Mouse (Mus musculus): ENCODE results near the gene Dppa4. TPM values are rescaled to one million over a fixed set of nuclear protein-coding genes. Genes with fewer than 3 reads are reported as not detected.
A peak's percentile ranks its signal among the peaks of the same experiment; 100 is the strongest.

Gene Dppa4
- total and polyA plus RNA-seq, 2 experiments from 2014 or later = not detected

DNA sequence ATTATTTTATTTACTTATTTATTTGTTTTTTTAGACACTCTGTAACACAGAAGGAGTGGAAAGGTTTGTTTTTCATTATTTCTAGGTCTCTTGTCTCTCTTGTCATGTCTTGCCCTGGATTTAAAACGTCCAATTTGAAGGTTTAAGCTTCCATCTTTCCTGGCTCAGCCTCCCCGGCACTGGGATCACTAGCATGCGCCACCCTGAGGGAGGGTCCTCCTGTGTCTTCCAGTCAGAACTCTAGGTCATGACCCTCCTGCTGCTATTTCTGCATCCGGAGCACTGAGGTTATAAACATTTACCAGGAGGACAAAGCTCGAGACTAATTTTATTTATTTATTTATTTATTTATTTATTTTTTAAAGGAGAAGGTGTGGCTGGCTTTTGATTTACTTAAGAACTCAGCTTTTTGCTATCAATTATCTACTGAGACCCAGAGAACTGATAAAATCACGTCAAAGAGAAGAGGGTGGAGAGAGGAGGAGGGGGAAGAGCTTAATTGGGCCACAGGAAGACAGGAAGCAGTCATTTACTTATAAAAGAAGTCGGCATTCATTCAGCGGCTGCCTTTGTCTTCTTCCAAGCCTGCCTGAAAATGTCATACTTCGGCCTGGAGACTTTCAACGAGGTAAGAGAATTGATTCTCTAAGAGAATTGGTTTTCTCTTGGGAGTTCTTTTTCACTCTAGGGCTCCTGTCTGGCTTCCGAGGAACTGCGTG is 26.5 kb downstream of the Dppa4 start:
- Histone ChIP-seq H3K4me1 (ENCODE audit: insufficient read depth, low read length) (no peaks in the 10 kb centered on the region), H3K27ac (ENCODE audit: low read depth, low read length) (no peak overlapping the region), H3K4me2 (ENCODE audit: low read depth, low read length, poor library complexity, severe bottlenecking) (no peak overlapping the region), H3K36me3 (ENCODE audit: insufficient read depth, low read length) (no peaks in the 10 kb centered on the region), H3K9me3 (ENCODE audit: low read length) (peaks cover 3% of the 10 kb centered on the region; the same call in 1 of the 2 replicates), H3K27me3 (ENCODE audit: insufficient read depth, low read length) (no peaks in the 10 kb centered on the region), H3K9ac (replicated peaks; ENCODE audit: low read length, poor library complexity, severe bottlenecking) (no peak overlapping the region), H3K4me3 (ENCODE audit: low read depth, low read length) (no peak overlapping the region)
- ATAC-seq (ENCODE audit: low FRiP score) (no peak), DNase-seq (ENCODE audit: low spot score) (no peak)
- WGBS = 78% methylated on average over 12 of the region's 12 CpGs
- TF ChIP-seq CTCF (IDR thresholded peaks at IDR 0.05) = no peak

DNA sequence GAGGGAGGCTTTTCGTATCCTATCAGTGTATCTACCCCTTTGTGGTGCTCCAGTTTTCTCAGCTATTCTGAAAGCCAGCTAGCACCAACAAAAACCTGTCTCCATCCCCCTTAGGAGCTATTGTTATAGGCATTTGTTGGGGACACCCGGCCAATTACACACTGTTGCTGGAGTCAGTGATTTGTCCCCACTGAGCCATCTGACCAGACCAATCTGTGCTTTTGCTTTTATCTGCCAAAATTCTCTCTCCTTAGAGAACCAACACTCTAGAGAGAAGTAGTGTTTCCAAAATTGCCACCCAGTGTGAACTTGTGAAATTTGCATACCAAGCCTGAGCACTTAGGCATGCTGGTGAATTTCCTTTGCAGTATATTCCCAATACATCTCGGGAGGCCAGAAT is 31.8 kb downstream of the Dppa4 start:
- no peaks in the 10 kb centered on the region for H3K36me3 ChIP-seq (ENCODE audit: insufficient read depth, low read length)
- no peak overlapping the region for H3K4me2 ChIP-seq (ENCODE audit: low read depth, low read length, poor library complexity, severe bottlenecking)
- H3K27me3 ChIP-seq (ENCODE audit: insufficient read depth, low read length) = no peaks in the 10 kb centered on the region
- DNase-seq (ENCODE audit: low spot score) (no peak), ATAC-seq (ENCODE audit: low FRiP score) (no peak)
- TF ChIP-seq CTCF (IDR thresholded peaks at IDR 0.05) = no peak
- H3K9me3 ChIP-seq (ENCODE audit: low read length) = peaks cover 3% of the 10 kb centered on the region; the same call in 1 of the 2 replicates
- no peaks in the 10 kb centered on the region for H3K4me1 ChIP-seq (ENCODE audit: insufficient read depth, low read length)
- H3K4me3 ChIP-seq (ENCODE audit: low read depth, low read length) = no peak overlapping the region
- 93% methylated on average over 3 of the region's 3 CpGs for WGBS
- H3K27ac ChIP-seq (ENCODE audit: low read depth, low read length) = no peak overlapping the region
- H3K9ac ChIP-seq (replicated peaks; ENCODE audit: low read length, poor library complexity, severe bottlenecking) = no peak overlapping the region

DNA sequence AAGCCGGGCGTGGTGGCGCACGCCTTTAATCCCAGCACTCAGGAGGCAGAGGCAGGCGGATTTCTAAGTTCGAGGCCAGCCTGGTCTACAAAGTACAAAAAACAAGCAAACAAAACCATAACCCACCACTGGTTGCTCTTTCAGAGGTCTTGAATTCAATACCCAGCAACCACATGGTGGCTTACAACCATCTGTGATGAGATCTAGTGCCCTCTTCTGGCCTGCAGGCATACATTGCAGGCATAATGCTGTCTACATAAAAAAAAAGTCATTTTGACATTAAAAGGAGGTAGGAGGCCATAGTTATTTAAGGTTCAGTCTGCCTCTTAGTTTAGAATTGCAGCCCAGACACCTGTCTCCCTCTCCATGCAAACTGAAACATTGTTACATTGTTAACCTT is 37.2 kb downstream of the Dppa4 start:
- no peaks in the 10 kb centered on the region for H3K36me3 ChIP-seq (ENCODE audit: insufficient read depth, low read length)
- H3K4me3 ChIP-seq (ENCODE audit: low read depth, low read length) = no peak overlapping the region
- no peaks in the 10 kb centered on the region for H3K27me3 ChIP-seq (ENCODE audit: insufficient read depth, low read length)
- H3K27ac ChIP-seq (ENCODE audit: low read depth, low read length) = no peak overlapping the region
- DNase-seq (ENCODE audit: low spot score) (no peak), ATAC-seq (ENCODE audit: low FRiP score) (no peak)
- no peak overlapping the region for H3K9ac ChIP-seq (replicated peaks; ENCODE audit: low read length, poor library complexity, severe bottlenecking)
- H3K9me3 ChIP-seq (ENCODE audit: low read length) = no peaks in the 10 kb centered on the region
- WGBS = 97% methylated on average over 6 of the region's 6 CpGs
- TF ChIP-seq CTCF (IDR thresholded peaks at IDR 0.05) = peak; percentile 18; the same call in 1 of the 2 replicates
- H3K4me1 ChIP-seq (ENCODE audit: insufficient read depth, low read length) = no peaks in the 10 kb centered on the region
- H3K4me2 ChIP-seq (ENCODE audit: low read depth, low read length, poor library complexity, severe bottlenecking) = no peak overlapping the region

DNA sequence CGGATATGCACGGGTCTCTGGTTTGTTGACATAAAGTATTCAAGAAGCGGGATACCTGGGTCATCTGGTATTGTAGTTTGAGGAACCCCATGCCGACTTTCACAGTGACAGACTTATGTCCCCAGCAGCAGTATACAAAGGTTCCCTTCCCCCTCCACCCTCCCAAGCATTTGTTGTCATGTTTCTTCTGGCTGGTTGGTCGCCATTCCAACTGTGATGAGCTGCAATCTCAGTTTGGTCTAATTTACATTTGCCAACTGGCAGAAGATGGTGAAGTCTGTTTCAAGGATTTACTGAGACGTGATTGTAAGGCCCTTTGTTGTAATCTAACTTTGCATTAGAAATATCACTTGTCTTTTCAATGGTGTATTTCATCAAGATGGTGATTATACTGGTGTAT is 39.6 kb downstream of the Dppa4 start:
- DNase-seq (ENCODE audit: low spot score) (peak; percentile 10), ATAC-seq (ENCODE audit: low FRiP score) (no peak)
- Histone ChIP-seq H3K27me3 (ENCODE audit: insufficient read depth, low read length) (no peaks in the 10 kb centered on the region), H3K36me3 (ENCODE audit: insufficient read depth, low read length) (no peaks in the 10 kb centered on the region), H3K27ac (ENCODE audit: low read depth, low read length) (no peak overlapping the region), H3K4me3 (ENCODE audit: low read depth, low read length) (no peak overlapping the region), H3K9ac (replicated peaks; ENCODE audit: low read length, poor library complexity, severe bottlenecking) (no peak overlapping the region), H3K4me1 (ENCODE audit: insufficient read depth, low read length) (no peaks in the 10 kb centered on the region), H3K4me2 (ENCODE audit: low read depth, low read length, poor library complexity, severe bottlenecking) (no peak overlapping the region), H3K9me3 (ENCODE audit: low read length) (no peaks in the 10 kb centered on the region)
- 81% methylated on average over 6 of the region's 6 CpGs for WGBS
- TF ChIP-seq CTCF (IDR thresholded peaks at IDR 0.05) = no peak

DNA sequence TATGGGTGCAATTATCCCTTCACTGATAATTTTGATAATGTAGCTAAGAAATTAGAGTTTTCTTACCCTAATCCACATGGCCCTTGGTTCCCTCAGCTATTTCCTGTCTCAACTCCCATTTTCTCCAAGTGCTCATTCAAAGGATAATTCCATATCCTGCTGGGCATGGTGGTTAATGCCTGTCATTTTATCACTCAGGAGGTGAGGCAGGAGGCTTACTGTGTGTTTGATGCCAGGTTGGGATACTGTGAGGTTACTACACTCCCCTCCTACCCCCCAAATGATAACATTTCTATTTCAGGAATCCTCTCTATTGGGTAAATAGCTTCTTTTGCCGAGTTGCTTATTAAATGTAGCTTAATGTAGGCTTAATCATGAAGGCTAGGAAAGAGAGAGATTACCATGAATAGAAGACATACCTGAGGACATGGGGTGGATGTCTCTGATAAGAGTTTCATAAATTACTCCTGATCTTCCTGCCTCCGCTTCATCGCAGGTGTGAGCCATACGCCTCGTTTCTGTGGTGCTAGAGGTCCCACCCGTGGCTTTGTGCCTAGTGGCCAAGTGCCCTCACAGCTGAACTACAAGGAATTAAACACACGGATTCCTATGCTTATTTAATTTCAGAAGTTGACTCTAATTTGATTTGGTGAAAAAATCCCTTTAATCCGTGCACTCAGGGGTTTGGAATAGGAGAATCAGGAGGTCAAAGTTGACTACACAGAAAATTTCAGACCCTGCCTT is 40.2 kb downstream of the Dppa4 start:
- no peak for TF ChIP-seq CTCF (IDR thresholded peaks at IDR 0.05)
- Histone ChIP-seq H3K4me3 (ENCODE audit: low read depth, low read length) (no peak overlapping the region), H3K9me3 (ENCODE audit: low read length) (no peaks in the 10 kb centered on the region), H3K27ac (ENCODE audit: low read depth, low read length) (no peak overlapping the region), H3K36me3 (ENCODE audit: insufficient read depth, low read length) (no peaks in the 10 kb centered on the region), H3K27me3 (ENCODE audit: insufficient read depth, low read length) (no peaks in the 10 kb centered on the region), H3K4me1 (ENCODE audit: insufficient read depth, low read length) (no peaks in the 10 kb centered on the region), H3K4me2 (ENCODE audit: low read depth, low read length, poor library complexity, severe bottlenecking) (no peak overlapping the region), H3K9ac (replicated peaks; ENCODE audit: low read length, poor library complexity, severe bottlenecking) (no peak overlapping the region)
- no peak for ATAC-seq (ENCODE audit: low FRiP score)
- DNase-seq (ENCODE audit: low spot score) = no peak
- 78% methylated on average over 8 of the region's 8 CpGs for WGBS

DNA sequence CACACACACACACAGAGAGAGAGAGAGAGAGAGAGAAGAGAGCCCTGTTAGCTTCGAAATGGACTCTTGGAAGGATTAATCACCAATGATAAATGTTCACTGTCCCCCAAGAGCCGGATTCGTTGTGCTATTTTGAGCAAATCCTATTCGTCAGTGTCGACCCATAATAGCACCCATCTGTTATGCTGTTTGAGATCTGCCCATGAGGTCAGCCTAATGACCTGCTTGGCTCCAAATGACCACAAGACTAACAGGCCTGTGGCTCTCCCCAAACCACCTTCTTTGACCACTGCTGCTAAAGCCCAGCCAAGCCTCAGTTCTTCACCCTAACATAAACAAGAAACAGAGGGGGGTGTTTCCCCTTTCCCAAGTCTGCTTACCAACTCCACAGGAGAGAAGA is 43.4 kb downstream of the Dppa4 start:
- no peak for ATAC-seq (ENCODE audit: low FRiP score)

More for the DNA sequence above, 43.4 kb downstream of the Dppa4 start:
- DNase-seq (ENCODE audit: low spot score) = peak; percentile 9
- no peaks in the 10 kb centered on the region for H3K27me3 ChIP-seq (ENCODE audit: insufficient read depth, low read length)
- H3K27ac ChIP-seq (ENCODE audit: low read depth, low read length) = no peak overlapping the region
- 78% methylated on average over 5 of the region's 5 CpGs for WGBS
- H3K4me1 ChIP-seq (ENCODE audit: insufficient read depth, low read length) = no peaks in the 10 kb centered on the region
- no peaks in the 10 kb centered on the region for H3K9me3 ChIP-seq (ENCODE audit: low read length)
- no peak overlapping the region for H3K4me3 ChIP-seq (ENCODE audit: low read depth, low read length)
- H3K4me2 ChIP-seq (ENCODE audit: low read depth, low read length, poor library complexity, severe bottlenecking) = no peak overlapping the region
- no peaks in the 10 kb centered on the region for H3K36me3 ChIP-seq (ENCODE audit: insufficient read depth, low read length)
- TF ChIP-seq CTCF (IDR thresholded peaks at IDR 0.05) = no peak
- no peak overlapping the region for H3K9ac ChIP-seq (replicated peaks; ENCODE audit: low read length, poor library complexity, severe bottlenecking)
